Mouse (Mus musculus) left cerebral cortex, adult 18-20 months (tissue): ENCODE data around the gene Cped1. TPM values are rescaled to one million over a fixed set of nuclear protein-coding genes. Genes with fewer than 3 reads are reported as not detected.
A peak's percentile ranks its signal among the peaks of the same experiment; 100 is the strongest.
"Not testable (repeated sequence)": the region's sequence is repeated elsewhere in the genome, so short reads cannot be mapped to it uniquely, and the experiment has no call there.

Experiments used
- DNase-seq, 2 experiments: peaks; one replicate each; pipeline ENCODE4 v3.0.0; 2021 to 2022; ENCODE audit warnings: low spot score in 2 of 2, mixed read lengths in 1 of 2
- total RNA-seq, 2 experiments: library from RNA; stranded (reverse); gene quantifications; 2 replicates each; pipeline ENCODE4 v1.2.3; 2021

The Cped1 gene
- total RNA-seq, 2 experiments from 2014 or later: 3.7 to 5.9 TPM

GRCm38 (mm10) chr6:22214665-22215064, 228.9 kb downstream of the Cped1 start:
- no peak for DNase-seq

- no peak for DNase-seq
These were observed 230.7 kb downstream of the Cped1 start for GRCm38 (mm10) chr6:22216276-22216973.

GRCm38 (mm10) chr6:22221134-22221533, 235.4 kb downstream of the Cped1 start:
- DNase-seq: no peak

GRCm38 (mm10) chr6:22222087-22222486, 236.4 kb downstream of the Cped1 start:
- DNase-seq: no peak

DNA sequence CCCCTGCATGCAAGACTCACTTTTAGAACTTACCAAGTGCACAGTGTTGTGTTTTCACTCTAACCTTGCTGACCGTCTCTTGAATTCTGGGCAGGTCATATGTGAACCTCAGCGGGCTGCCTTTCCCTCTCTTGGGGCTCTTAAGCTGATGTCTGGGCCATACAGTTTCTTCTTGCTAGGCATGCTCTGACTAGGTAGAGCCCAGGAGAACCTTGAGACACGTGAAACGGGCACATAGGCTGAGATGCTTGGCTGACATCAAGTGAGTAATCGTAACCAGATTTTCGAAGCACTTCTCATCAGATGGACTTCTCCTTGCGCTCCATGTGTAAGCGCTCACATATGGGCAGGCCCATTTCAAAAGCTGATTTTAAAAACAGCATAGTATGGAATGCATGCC, 237.2 kb downstream of the Cped1 start:
- no peak for DNase-seq

- no peak for DNase-seq
These were observed 238.6 kb downstream of the Cped1 start for GRCm38 (mm10) chr6:22224351-22224750.

GRCm38 (mm10) chr6:22231244-22231643, 245.5 kb downstream of the Cped1 start:
- DNase-seq: no peak

DNA sequence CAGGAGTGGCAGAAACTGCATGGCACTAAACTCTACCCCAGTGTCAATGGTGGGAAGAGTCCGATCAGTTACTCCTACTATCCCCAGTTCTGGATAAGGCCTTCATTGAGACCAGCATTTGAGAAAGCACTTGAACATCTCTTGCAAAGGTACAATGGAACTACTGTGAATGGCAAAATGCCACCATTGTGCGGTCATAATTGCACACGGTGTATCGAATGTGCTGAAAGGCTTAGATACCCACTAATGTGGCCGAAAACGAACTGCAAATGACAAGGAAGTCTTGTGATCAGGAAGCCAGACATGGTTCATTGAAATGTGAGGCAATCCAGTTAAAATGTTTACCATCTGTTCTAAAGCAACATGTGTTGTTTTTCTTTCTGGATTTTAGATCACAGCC, 247.8 kb downstream of the Cped1 start:
- DNase-seq: no peak

DNA sequence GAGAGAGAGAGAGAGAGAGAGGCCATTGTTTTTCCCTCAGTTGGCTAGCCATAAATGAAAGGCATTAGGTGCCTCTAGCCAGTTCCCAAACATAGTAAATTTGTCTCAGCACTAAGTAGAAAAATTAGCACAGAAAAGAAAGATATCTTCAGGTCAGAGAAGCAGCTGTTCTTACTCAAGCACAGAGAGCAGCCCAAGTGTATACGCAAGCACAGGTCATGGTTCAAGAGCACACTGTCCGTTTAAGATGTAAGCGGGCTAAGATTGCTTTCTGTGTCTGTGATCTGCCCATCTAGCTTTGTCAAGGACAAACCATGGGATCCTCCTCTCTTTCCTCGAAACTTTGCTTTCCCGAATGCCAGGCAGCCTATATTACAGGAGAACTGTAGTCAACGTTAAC, 249.4 kb downstream of the Cped1 start:
- DNase-seq: no peak

- no peak for DNase-seq
These were observed 257.6 kb downstream of the Cped1 start for GRCm38 (mm10) chr6:22243321-22243720.

DNA sequence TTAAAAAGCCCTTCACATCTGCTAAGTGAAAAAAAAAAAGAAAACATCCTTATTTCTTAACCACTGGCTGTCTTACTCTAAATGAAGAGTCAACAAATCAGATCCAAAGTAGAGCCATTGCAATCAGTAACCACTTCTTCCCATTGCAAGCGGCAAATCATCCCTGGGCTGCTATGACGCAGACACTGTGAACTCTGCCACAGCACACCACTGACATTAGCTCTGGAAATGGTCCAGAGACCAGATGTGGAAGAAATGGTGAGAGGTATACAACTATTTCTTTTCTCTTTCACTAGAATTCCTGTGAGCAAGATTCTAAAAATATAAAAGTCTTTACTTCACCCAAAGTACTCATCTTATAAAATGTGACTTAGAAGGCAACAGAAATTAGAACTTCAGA, 261.0 kb downstream of the Cped1 start:
- no peak for DNase-seq

GRCm38 (mm10) chr6:22258784-22259183, 273.1 kb downstream of the Cped1 start:
- no peak for DNase-seq

- DNase-seq: no peak
These were observed 276.8 kb downstream of the Cped1 start for GRCm38 (mm10) chr6:22262519-22262918.

DNA sequence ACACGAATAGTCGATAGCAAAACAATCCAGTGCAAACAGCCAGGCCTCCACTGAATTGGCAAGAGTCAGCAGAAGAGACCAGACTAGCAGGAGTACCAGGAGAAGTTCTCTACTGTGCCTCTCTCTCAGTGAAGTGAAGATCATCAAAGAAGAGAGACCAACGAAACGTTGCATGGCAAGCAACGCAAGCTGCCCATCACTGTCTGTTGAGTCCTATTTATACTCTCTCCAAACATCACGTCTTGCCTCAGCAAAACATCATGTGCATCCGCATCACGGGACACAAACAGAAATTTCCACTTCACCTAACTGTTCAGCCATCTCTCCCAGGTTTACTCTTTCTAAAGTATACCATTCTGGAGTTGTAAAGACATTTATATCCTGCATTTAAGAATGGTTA, 278.4 kb downstream of the Cped1 start:
- not testable (repeated sequence) for DNase-seq

DNA sequence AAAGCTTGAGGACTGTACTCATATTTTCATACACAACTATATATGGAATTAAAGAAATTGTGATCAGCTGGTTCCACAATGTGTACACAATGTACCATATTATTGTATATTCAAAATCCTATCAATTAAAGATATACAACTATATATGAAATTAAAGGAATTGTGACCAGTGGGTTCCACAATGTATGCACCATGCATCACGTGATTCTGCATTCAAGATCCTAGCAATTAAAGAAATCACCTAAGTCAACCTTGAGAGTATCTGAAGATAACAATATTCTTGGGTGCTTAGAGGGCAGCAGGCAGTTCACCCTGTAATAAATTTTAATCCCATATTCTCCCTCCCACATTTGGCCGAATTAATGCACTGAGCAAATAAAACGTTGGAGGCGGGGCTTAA, 280.3 kb downstream of the Cped1 start:
- DNase-seq: no peak

DNA sequence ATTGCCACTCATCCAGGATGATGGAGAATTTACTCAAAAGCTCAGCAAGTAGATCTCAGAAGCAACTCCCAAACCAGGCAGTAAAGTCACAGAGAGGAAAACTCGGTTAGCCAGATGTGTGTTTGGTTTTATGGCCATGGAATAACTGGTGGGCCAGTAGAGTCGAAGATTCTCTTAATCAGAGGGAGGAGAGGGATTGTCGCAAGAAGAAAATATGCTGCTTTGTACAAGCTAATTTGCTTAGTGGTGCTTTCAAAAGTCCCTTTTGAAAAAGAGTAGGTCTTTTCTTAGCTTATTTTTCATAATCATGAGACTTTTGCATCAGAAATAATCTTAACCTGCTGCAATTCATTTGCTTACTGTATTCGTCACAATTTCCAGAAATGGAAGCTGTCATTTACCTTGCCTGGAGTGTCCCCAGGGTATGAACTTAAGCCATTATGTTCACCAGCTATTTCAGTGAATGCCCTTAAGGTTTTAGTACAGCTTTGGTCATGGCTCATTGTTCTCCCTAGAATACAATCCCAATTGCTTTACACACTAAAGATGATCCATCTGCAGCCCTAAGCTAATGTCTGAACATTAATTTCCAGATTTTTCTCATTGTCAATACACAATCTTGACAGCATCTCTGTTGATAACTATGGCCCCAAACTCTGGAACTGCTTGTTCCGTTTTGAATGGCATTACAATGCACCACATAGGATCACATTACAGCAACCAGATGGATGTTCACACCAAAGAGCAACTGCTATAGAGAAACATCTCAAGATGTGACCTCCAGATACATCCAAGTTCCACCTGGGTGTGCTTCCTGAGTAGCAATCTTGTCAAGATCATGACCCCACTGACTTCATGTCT, 282.3 kb downstream of the Cped1 start:
- no peak for DNase-seq

DNA sequence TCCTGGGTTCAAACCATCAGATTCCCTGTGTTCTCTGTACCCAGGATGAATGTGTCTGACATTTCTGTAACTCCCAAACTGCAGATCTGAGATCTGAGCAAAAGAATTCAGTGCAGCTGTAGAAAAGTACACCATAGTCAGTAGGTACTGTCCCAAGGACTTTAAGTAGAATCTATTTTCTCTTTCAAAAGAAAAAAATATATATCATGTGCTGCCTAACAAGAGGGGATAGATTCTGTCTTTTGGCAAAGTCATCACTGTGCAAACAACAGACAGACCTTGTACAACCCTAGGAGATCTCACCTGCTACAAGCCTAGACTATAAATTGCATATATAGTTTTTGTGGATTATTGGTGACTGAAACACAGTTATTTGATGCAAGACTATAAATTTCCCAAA, 283.0 kb downstream of the Cped1 start:
- no peak for DNase-seq

GRCm38 (mm10) chr6:22269840-22270521, 284.3 kb downstream of the Cped1 start:
- no peak for DNase-seq

DNA sequence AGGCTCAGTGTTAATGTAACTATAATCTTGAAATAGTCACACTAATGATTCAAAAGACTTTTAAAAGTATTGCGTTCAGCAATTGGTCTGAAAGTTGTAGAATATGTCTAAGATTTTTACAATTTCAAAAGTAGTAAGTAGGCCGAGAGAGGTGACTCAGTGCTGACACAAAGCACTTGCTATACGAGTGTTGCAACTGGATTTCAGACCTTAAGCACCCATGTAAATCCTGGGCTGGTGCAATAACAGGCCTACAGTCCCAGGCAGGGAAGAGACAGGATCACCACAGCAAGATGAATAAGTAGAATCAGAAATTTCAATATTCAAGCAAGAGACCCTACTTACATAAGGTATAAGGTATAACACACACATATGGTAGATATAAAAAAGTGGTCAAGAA, 292.2 kb downstream of the Cped1 start:
- DNase-seq: no peak

- DNase-seq: peak; percentile 13 to 19
These were observed 294.6 kb downstream of the Cped1 start for GRCm38 (mm10) chr6:22280217-22280861.

DNA sequence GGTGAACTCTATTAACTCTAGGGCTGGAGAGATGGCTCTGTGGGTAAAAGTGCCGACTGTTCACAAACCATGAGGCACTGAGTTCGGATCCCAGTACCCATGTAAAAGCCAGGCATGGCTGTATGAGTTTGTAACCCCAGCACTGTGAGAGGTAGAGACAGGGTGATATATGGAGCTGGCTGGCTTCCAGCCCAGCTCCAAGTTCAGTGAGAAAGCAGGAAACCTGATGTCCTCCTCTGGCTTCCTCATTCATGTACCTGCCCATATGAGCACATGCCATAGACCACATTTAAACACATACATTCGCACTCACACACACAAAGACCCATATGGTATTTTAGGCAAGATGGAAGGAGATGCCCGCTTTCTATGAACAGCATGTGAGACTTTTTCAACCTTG, 296.7 kb downstream of the Cped1 start:
- no peak for DNase-seq
